Mouse (Mus musculus) heart, postnatal 10 days (tissue): ENCODE measurements around the gene Ctse. TPM values are rescaled to one million over a fixed set of nuclear protein-coding genes. Genes with fewer than 3 reads are reported as not detected.

ENCODE experiments used
- DNase-seq, 2 experiments: peaks; one replicate each; pipeline ENCODE4 v3.0.0; 2021
- intact Hi-C: fragments of 180-260 bp; cut with DNase I; formaldehyde crosslinking; loops from one replicate; pipeline ENCODE4 v1.15.1; 2025
- total RNA-seq, 2 experiments: library from RNA; stranded (reverse); gene quantifications; 2 replicates each; pipeline ENCODE4 v1.2.3; 2021

The Ctse gene
- total RNA-seq, 2 experiments from 2014 or later = 1.1 to 2.1 TPM

GRCm38 (mm10) chr1:131642251-131642650 is 4.1 kb downstream of the Ctse start:
- DNase-seq = no peak
- intact Hi-C loops = no loop called here

- no peak for DNase-seq
- intact Hi-C loops = no loop called here
These were observed 14.8 kb downstream of the Ctse start for GRCm38 (mm10) chr1:131652670-131653443.

GRCm38 (mm10) chr1:131655601-131656000 is 17.5 kb downstream of the Ctse start:
- DNase-seq = no peak
- intact Hi-C loops = loop anchor here (5.0 kb wide), 1 partner anchor 108 kb away; no protein-coding TSS in a partner anchor

- peak; percentile 91 to 95 for DNase-seq
- intact Hi-C loops = loop anchor here (1.0 to 5.0 kb wide), 2 partner anchors 45 to 111 kb away; no protein-coding TSS in a partner anchor
These were observed 19.8 kb downstream of the Ctse start for GRCm38 (mm10) chr1:131657945-131658354.

GRCm38 (mm10) chr1:131659512-131660085 is 21.5 kb downstream of the Ctse start:
- intact Hi-C loops = loop anchor here (5.0 kb wide), 2 partner anchors 112 to 377 kb away; no protein-coding TSS in a partner anchor

GRCm38 (mm10) chr1:131660266-131660665 is 22.2 kb downstream of the Ctse start:
- intact Hi-C loops = loop anchor here (5.0 kb wide), 1 partner anchor 378 kb away; no protein-coding TSS in a partner anchor
- no peak for DNase-seq

More at GRCm38 (mm10) chr1:131659512-131660085, 21.5 kb downstream of the Ctse start:
- no peak for DNase-seq

GRCm38 (mm10) chr1:131660716-131661472 is 22.8 kb downstream of the Ctse start:
- intact Hi-C loops = loop anchor here (5.0 kb wide), 1 partner anchor 379 kb away; no protein-coding TSS in a partner anchor
- DNase-seq = no peak

GRCm38 (mm10) chr1:131661749-131662148 is 23.6 kb downstream of the Ctse start:
- intact Hi-C loops = loop anchor here (5.0 kb wide), 1 partner anchor 379 kb away; no protein-coding TSS in a partner anchor
- no peak for DNase-seq

- intact Hi-C loops = loop anchor here (5.0 kb wide), 1 partner anchor 381 kb away; no protein-coding TSS in a partner anchor
- no peak for DNase-seq
These were observed 25.3 kb downstream of the Ctse start for GRCm38 (mm10) chr1:131663286-131663995.

- no peak for DNase-seq
- intact Hi-C loops = loop anchor here (5.0 kb wide), 1 partner anchor 382 kb away; no protein-coding TSS in a partner anchor
These were observed 26.0 kb downstream of the Ctse start for GRCm38 (mm10) chr1:131664136-131664535.

GRCm38 (mm10) chr1:131665886-131666285 is 27.8 kb downstream of the Ctse start:
- peak in 1 of 2 experiments; percentile 26 for DNase-seq
- intact Hi-C loops = no loop called here

GRCm38 (mm10) chr1:131671113-131671512 is 33.0 kb downstream of the Ctse start:
- DNase-seq = no peak
- intact Hi-C loops = no loop called here

- no peak for DNase-seq
- intact Hi-C loops = no loop called here
These were observed 34.3 kb downstream of the Ctse start for GRCm38 (mm10) chr1:131672361-131672760.

GRCm38 (mm10) chr1:131679644-131680043 is 41.5 kb downstream of the Ctse start:
- DNase-seq = no peak

GRCm38 (mm10) chr1:131687739-131688138 is 49.6 kb downstream of the Ctse start:
- intact Hi-C loops = no loop called here
- no peak for DNase-seq

More at GRCm38 (mm10) chr1:131679644-131680043, 41.5 kb downstream of the Ctse start:
- intact Hi-C loops = no loop called here

- DNase-seq = peak; percentile 80 to 81
These were observed 50.4 kb downstream of the Ctse start, which contains the start of gene Rab7b for GRCm38 (mm10) chr1:131688475-131688874. Gene Rab7b, plus strand, starts transcription at chr1:131688695.

GRCm38 (mm10) chr1:131689016-131689415 is 50.9 kb downstream of the Ctse start:
- intact Hi-C loops = no loop called here
- DNase-seq = no peak

More at GRCm38 (mm10) chr1:131688475-131688874, 50.4 kb downstream of the Ctse start, which contains the start of gene Rab7b:
- intact Hi-C loops = no loop called here

GRCm38 (mm10) chr1:131689899-131690298 is 51.8 kb downstream of the Ctse start:
- intact Hi-C loops = no loop called here
- DNase-seq = no peak

GRCm38 (mm10) chr1:131690435-131690834 is 52.3 kb downstream of the Ctse start:
- peak; percentile 75 to 76 for DNase-seq
- intact Hi-C loops = no loop called here

GRCm38 (mm10) chr1:131691356-131691755 is 53.2 kb downstream of the Ctse start:
- DNase-seq = peak in 1 of 2 experiments; percentile 22
- intact Hi-C loops = no loop called here
